Mouse (Mus musculus) midbrain, postnatal 0 days (tissue): Measurements from ENCODE around the gene Traf3ip1. TPM values are rescaled to one million over a fixed set of nuclear protein-coding genes. Genes with fewer than 3 reads are reported as not detected.
A peak's percentile ranks its signal among the peaks of the same experiment; 100 is the strongest.
"Not testable (repeated sequence)": the region's sequence is repeated elsewhere in the genome, so short reads cannot be mapped to it uniquely, and the experiment has no call there.

Experiments
- ATAC-seq: fragments of 200-750 bp; cut with Nextera tagmentation; 2 replicates; pipeline ENCODE4 v1.8.0; 2017; ENCODE audit warnings: moderate number of reproducible peaks, mild to moderate bottlenecking, moderate TSS enrichment, moderate library complexity; ENCODE audit not compliant: low FRiP score
- DNase-seq: peaks from one replicate; pipeline ENCODE4 v3.0.0-alpha.2; 2015; ENCODE audit warnings: low spot score
- H3K27ac ChIP-seq: fragments of 300-500 bp; sonication (generic); 2 replicates; pipeline ENCODE4 v1.5.1; 2014; ENCODE audit warnings: low read depth, mild to moderate bottlenecking, low read length, mixed read lengths
- H3K27me3 ChIP-seq: fragments of 300-500 bp; sonication (generic); 2 replicates; pipeline ENCODE4 v1.6.1; 2014; ENCODE audit warnings: low read length, control low read depth, mixed read lengths; ENCODE audit not compliant: insufficient read depth
- H3K36me3 ChIP-seq: fragments of 300-500 bp; sonication (generic); 2 replicates; pipeline ENCODE4 v1.6.1; 2014; ENCODE audit warnings: low read length, control low read depth, mixed read lengths; ENCODE audit not compliant: insufficient read depth
- H3K4me1 ChIP-seq: fragments of 300-500 bp; sonication (generic); 2 replicates; pipeline ENCODE4 v1.6.1; 2014; ENCODE audit warnings: mild to moderate bottlenecking, control low read depth, antibody characterized with exemption, low read length, mixed read lengths; ENCODE audit not compliant: insufficient read depth
- H3K4me2 ChIP-seq: fragments of 300-500 bp; sonication (generic); 2 replicates; pipeline ENCODE4 v1.6.1; 2014; ENCODE audit warnings: low read depth, mild to moderate bottlenecking, low read length, mixed read lengths; ENCODE audit not compliant: poor library complexity, severe bottlenecking
- H3K4me3 ChIP-seq: fragments of 300-500 bp; sonication (generic); 2 replicates; pipeline ENCODE4 v1.5.1; 2014; ENCODE audit warnings: low read depth, mild to moderate bottlenecking, low read length, moderate library complexity
- H3K9ac ChIP-seq: fragments of 300-500 bp; sonication (generic); replicated peaks from 2 replicates; pipeline ENCODE4 v1.6.1; 2014; ENCODE audit warnings: mild to moderate bottlenecking, low read length, moderate library complexity, mixed read lengths; ENCODE audit not compliant: poor library complexity, severe bottlenecking
- H3K9me3 ChIP-seq: fragments of 300-500 bp; sonication (generic); 2 replicates; pipeline ENCODE4 v1.6.1; 2016; ENCODE audit warnings: low read length, control low read depth
- CTCF ChIP-seq: IDR thresholded peaks from 2 replicates; pipeline ENCODE4 v1.5.1; 2016; ENCODE audit warnings: antibody characterized with exemption, mild to moderate bottlenecking
- WGBS: fragments of 180-500 bp; shearing (Covaris S2); extraction: QIAGEN DNeasy Blood & Tissue Kit; methylation state at CpG from one replicate; pipeline ENCODE4 v1.1.7; 2014; 5-methylcytosine and 5-hydroxymethylcytosine counted together
- polyA plus RNA-seq: library from polyadenylated mRNA; unstranded; fragments of >200 nt; fragmentation: Nextera tagmentation; extraction: Ambion mirVana; gene quantifications from 2 replicates; pipeline ENCODE4 v1.2.1, GENCODE M21; 2015
- total RNA-seq: library from RNA; depleted of rRNA; stranded (reverse); fragments of >200 nt; gene quantifications from 2 replicates; pipeline ENCODE4 v1.2.3, GENCODE M21; 2014

Traf3ip1 gene
- total and polyA plus RNA-seq, 2 experiments from 2014 or later = 7.0 to 17.3 TPM

DNA sequence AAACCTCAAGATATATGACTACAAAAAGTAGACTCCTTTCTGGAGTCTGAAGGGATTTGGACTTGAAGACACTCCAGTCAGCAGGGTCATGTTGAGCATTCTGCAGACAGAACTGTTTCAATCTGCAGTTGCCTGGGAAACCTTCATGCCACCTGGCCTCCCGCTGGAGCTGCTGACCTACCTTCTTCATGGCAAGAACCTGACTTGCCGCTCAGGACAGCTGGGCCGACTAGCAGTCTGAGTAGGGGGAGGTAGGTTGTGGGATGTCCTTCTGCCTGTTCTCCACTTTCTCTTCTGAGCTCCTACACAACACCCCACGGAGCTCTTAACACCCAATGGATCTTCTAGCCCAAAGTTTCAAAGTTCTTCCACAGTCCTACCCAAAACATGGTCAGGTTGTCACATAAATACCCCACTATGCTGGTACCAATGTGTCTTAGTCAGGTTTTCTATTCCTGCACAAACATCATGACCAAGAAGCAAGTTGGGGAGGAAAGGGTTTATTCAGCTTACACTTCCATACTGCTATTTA, 24.5 kb upstream of the Traf3ip1 start:
- TF ChIP-seq CTCF = no peak
- Histone ChIP-seq H3K4me3 (no peak overlapping the region), H3K4me1 (no peaks in the 10 kb centered on the region), H3K9ac (no peak overlapping the region), H3K36me3 (no peaks in the 10 kb centered on the region), H3K27me3 (no peaks in the 10 kb centered on the region), H3K9me3 (no peaks in the 10 kb centered on the region), H3K4me2 (no peak overlapping the region), H3K27ac (no peak overlapping the region)
- ATAC-seq (no peak), DNase-seq (no peak)
- 76% methylated on average over 4 of the region's 4 CpGs for WGBS

DNA sequence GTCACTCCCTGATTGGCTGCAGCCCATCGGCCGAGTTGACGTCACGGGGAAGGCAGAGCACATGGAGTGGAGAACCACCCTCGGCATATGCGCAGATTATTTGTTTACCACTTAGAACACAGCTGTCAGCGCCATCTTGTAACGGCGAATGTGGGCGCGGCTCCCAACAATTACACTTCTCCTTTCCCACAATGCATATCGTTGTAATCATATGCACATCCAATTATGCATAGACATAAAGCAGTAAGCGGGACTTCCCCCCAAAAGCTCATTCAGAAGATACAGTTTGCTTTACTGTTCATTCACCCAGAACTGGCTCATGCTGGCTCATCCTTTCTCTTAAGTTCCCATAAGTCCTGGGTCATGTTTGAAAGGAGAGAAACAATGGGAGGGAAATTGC, 16.3 kb upstream of the Traf3ip1 start:
- not testable (repeated sequence) for H3K27me3 ChIP-seq
- 98% methylated on average over 9 of the region's 13 CpGs for WGBS

DNA sequence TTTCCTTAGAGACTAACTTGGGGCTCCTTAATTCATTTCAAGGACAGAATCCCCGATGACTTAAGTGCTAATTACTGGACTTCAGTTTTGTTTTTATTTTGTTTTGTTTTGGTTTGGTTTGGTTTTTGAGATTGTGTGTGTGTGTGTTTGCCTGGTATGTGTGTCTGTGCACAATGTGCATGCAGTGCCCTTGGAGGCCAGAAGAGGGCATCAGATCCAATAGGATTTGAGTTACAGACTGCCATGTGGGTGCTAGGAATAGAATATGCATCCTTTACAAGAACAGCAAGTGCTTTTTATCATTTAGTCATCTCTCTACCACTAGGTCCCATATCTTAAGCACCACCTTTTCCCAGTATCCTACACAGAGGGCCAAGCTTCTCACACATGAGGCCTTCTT, 15.5 kb upstream of the Traf3ip1 start:
- DNase-seq (no peak), ATAC-seq (no peak)
- no peak for TF ChIP-seq CTCF
- 94% methylated on average over 1 of the region's 1 CpGs for WGBS
- no peaks in the 10 kb centered on the region for H3K9me3 ChIP-seq
- H3K4me1 ChIP-seq = no peaks in the 10 kb centered on the region
- no peak overlapping the region for H3K4me2 ChIP-seq
- no peak overlapping the region for H3K9ac ChIP-seq
- H3K4me3 ChIP-seq = no peak overlapping the region
- H3K27ac ChIP-seq = no peak overlapping the region
- H3K27me3 ChIP-seq = no peaks in the 10 kb centered on the region
- H3K36me3 ChIP-seq = no peaks in the 10 kb centered on the region

More for the DNA sequence above, 16.3 kb upstream of the Traf3ip1 start:
- not testable (repeated sequence) for H3K9ac ChIP-seq, DNase-seq, H3K9me3 ChIP-seq, H3K36me3 ChIP-seq, H3K27ac ChIP-seq, H3K4me1 ChIP-seq, H3K4me3 ChIP-seq, H3K4me2 ChIP-seq, ATAC-seq

DNA sequence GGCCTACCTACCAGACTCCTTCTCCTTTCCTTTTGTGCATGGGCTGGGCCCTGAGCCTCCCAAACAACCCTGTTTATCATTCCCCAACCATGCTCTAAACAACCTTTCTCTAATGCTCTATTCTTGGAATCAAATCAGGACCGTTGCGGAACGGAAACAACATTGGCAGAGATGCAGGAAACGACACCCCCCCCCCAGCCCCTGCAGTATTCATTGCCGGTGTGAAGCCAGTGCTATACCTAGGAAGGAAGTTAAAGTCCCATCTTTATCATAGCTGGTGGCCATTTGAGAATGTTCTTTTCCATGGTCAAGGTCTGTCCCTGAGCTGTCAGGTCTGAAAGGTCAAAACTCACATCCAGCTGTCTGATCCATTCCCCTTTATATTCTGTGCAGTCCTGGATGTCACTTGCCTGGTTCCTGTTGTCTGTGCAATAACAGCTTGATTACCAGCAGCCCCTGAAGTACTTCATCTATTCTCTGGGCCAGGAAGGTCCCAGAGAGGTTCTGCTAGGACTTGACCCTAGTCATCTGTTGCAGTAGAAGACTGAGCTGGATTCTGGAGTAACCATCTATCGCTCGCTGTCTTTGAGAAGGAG, 11.7 kb upstream of the Traf3ip1 start:
- no peaks in the 10 kb centered on the region for H3K4me1 ChIP-seq
- H3K9me3 ChIP-seq = no peaks in the 10 kb centered on the region
- no peak for ATAC-seq
- no peak for TF ChIP-seq CTCF
- no peaks in the 10 kb centered on the region for H3K36me3 ChIP-seq
- 82% methylated on average over 7 of the region's 7 CpGs for WGBS
- no peak overlapping the region for H3K9ac ChIP-seq
- no peak overlapping the region for H3K4me2 ChIP-seq
- H3K27ac ChIP-seq = no peak overlapping the region
- DNase-seq = no peak
- H3K27me3 ChIP-seq = no peaks in the 10 kb centered on the region
- no peak overlapping the region for H3K4me3 ChIP-seq

DNA sequence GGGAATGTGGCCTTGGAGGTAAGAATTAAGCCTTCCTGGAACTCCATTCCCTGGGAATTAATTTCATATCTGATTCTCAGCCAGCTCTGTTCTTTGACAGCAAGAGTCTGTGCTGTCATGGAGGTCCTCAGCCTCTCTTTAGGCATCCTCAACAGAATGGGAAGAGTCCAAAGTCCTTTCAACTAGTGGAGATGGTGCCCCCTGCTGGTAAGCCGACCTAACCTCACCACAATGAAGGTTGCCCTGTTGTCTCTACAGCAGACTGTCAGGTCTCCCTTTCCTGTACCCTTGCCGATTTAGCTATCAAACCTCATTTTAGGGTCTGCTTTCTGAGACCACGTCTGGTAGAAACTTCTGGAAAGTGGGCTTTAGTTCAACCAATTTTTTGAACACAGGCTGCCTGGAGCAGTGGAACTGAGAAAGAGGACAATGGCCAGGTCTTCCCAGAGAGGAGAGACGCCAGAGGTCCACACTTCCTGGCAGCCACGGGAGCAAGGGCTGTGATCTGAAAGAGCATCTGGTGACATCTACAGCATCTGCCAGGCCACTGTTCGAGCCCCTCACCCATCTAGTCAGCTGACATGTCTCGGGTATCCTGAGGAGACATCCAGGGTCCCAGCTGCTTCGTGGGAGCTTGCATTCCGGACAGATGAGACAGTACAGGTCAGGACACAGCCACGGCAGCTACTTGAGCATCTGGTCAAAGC, 11.0 kb upstream of the Traf3ip1 start:
- H3K9ac ChIP-seq = no peak overlapping the region
- no peak for ATAC-seq
- H3K4me2 ChIP-seq = no peak overlapping the region
- peak; percentile 76 for TF ChIP-seq CTCF
- H3K36me3 ChIP-seq = no peaks in the 10 kb centered on the region
- DNase-seq = peak; percentile 78
- H3K4me3 ChIP-seq = no peak overlapping the region
- H3K27ac ChIP-seq = no peak overlapping the region
- H3K27me3 ChIP-seq = no peaks in the 10 kb centered on the region
- no peaks in the 10 kb centered on the region for H3K4me1 ChIP-seq
- no peaks in the 10 kb centered on the region for H3K9me3 ChIP-seq
- whole genome bisulfite sequencing = 48% methylated on average over 10 of the region's 10 CpGs

DNA sequence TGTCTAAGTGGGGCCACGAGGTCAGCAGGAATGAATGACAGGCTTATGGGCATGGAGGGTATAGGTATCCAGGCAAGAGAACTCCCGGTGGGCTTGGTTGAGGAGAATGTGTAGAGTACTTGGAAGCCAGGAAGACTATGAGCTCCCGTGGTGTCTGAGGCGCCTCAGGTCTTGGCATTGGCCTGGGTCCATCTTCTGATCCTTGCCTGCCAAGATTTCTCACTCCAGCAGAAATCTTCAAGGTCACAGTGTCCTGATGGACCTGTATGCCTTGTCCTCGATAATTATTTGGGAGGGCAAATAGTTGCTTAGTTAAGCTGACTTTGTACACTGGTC, 10.5 kb upstream of the Traf3ip1 start:
- no peaks in the 10 kb centered on the region for H3K36me3 ChIP-seq
- no peaks in the 10 kb centered on the region for H3K9me3 ChIP-seq
- 71% methylated on average over 5 of the region's 5 CpGs for WGBS
- DNase-seq (no peak), ATAC-seq (no peak)
- TF ChIP-seq CTCF = no peak
- H3K9ac ChIP-seq = no peak overlapping the region
- H3K4me1 ChIP-seq = no peaks in the 10 kb centered on the region
- no peak overlapping the region for H3K4me2 ChIP-seq
- H3K27me3 ChIP-seq = no peaks in the 10 kb centered on the region
- no peak overlapping the region for H3K4me3 ChIP-seq
- H3K27ac ChIP-seq = no peak overlapping the region
